ENCODE assay signal across 7 mouse cellular contexts in genomic region chr9:110476124-110477091, GRCm38 (mm10). TPM values are rescaled to one million over a fixed set of nuclear protein-coding genes. Genes with fewer than 3 reads are reported as not detected.
DNase-seq lines count a peak whose midpoint lies in the region; ATAC-seq lines count a peak whose summit lies in the region.

TSS of gene Klhl18 (minus strand) at chr9:110476694.
TSS of gene Kif9 (plus strand) at chr9:110476958.

- peak; percentile 99 for ATAC-seq in intestine, embryonic 16.5 days
- peak; percentile 99 for ATAC-seq in midbrain, embryonic 11.5 days (ENCODE audit: low FRiP score)

- peak within 1 kb of the TSS; percentile 93 for H3K27ac ChIP-seq in intestine, embryonic 16.5 days (ENCODE audit: low read length)
- H3K27ac ChIP-seq in midbrain, embryonic 11.5 days (ENCODE audit: low read depth, low read length) = peak within 1 kb of the TSS; percentile 56; the same call in 1 of the 2 replicates

- no peaks in the 10 kb centered on the region for H3K9me3 ChIP-seq in intestine, embryonic 16.5 days (ENCODE audit: control insufficient read depth, low read length)
- H3K9me3 ChIP-seq in midbrain, embryonic 11.5 days (ENCODE audit: control insufficient read depth, low read length) = no peaks in the 10 kb centered on the region

- peaks cover 10% of the 10 kb centered on the region for H3K4me1 ChIP-seq in intestine, embryonic 16.5 days (ENCODE audit: control insufficient read depth, insufficient read depth, low read length)
- H3K4me1 ChIP-seq in midbrain, embryonic 11.5 days (ENCODE audit: control insufficient read depth, insufficient read depth, low read length) = peaks cover 12% of the 10 kb centered on the region

- H3K4me3 ChIP-seq in intestine, embryonic 16.5 days (ENCODE audit: low read length) = peak within 1 kb of the TSS; percentile 81
- peak within 1 kb of the TSS; percentile 61 for H3K4me3 ChIP-seq in midbrain, embryonic 11.5 days (ENCODE audit: low read depth, low read length)

- H3K27me3 ChIP-seq in intestine, embryonic 16.5 days (replicated peaks; ENCODE audit: control insufficient read depth, insufficient read depth, low read length) = no peaks in the 10 kb centered on the region
- H3K27me3 ChIP-seq in midbrain, embryonic 11.5 days (ENCODE audit: control insufficient read depth, insufficient read depth, low read length) = no peaks in the 10 kb centered on the region

- WGBS in intestine, embryonic 16.5 days = under 1% methylated on average over 53 of the region's 53 CpGs
- WGBS in midbrain, embryonic 11.5 days = 1% methylated on average over 53 of the region's 53 CpGs

- peak; percentile 96 for DNase-seq in adrenal gland, adult 8-10 months
- peak; percentile 97 for DNase-seq in embryo, embryonic 9.5 days (ENCODE audit: extremely low spot score)
- peak; percentile 89 to 97 for DNase-seq in gastrocnemius, postnatal 4 days (ENCODE audit: low spot score in 2 of 2)
- peak; percentile 99 to 100 for DNase-seq in left cerebral cortex, postnatal 36 days (ENCODE audit: low spot score in 2 of 2)
- peak; percentile 99 for DNase-seq in midbrain, embryonic 11.5 days (ENCODE audit: low spot score, missing footprints)
- peak; percentile 94 for DNase-seq in skeletal muscle tissue, adult 2 months (ENCODE audit: low read depth, low spot score)

- 0 out of 2 replicates have a peak, but pooled peaks cover 3% of the 10 kb centered on the region for H3K36me3 ChIP-seq in intestine, embryonic 16.5 days (ENCODE audit: control insufficient read depth, insufficient read depth, low read length)
- no peaks in the 10 kb centered on the region for H3K36me3 ChIP-seq in midbrain, embryonic 11.5 days (ENCODE audit: control insufficient read depth, insufficient read depth, low read length)

- intact Hi-C loops in left cerebral cortex, postnatal 36 days (cut with DNase I) = loop anchor here (1.0 to 5.0 kb wide), 2 partner anchors 56 to 64 kb away; partner anchors contain the start of gene Setd2

- peak within 1 kb of the TSS; percentile 86 for H3K9ac ChIP-seq in intestine, embryonic 16.5 days (ENCODE audit: low read depth, low read length)
- peak within 1 kb of the TSS; percentile 86 for H3K9ac ChIP-seq in midbrain, embryonic 11.5 days (ENCODE audit: low read length)

- peak within 1 kb of the TSS; percentile 94 for H3K4me2 ChIP-seq in intestine, embryonic 16.5 days (ENCODE audit: low read depth, low read length)
- H3K4me2 ChIP-seq in midbrain, embryonic 11.5 days = peak within 1 kb of the TSS; percentile 81

RNA-seq across cellular contexts. Expression of gene Klhl18, which starts in this region (rescaled TPM):
- 10 to 100 TPM; 10.8 to 15.1 (median 12.6) TPM for total RNA-seq in adrenal gland, adult 8-10 months (2022)
- 10 to 100 TPM; 11.7 to 12.6 TPM for total RNA-seq in gastrocnemius, postnatal 4 days (2021)
- 8.7 and 8.8 TPM in 2 replicates for polyA plus RNA-seq in intestine, embryonic 16.5 days (2015; fragmentation: Nextera tagmentation; extraction: Ambion mirVana)
- 10 to 100 TPM; 26.9 to 28.6 TPM for total RNA-seq in left cerebral cortex, postnatal 36 days (2021)
- 8.5 and 8.6 TPM in 2 replicates for polyA plus RNA-seq in midbrain, embryonic 11.5 days (2014; fragmentation: Nextera tagmentation; extraction: Ambion mirVana)

RNA-seq across cellular contexts. Expression of gene Kif9, which starts in this region (rescaled TPM):
- total RNA-seq in adrenal gland, adult 8-10 months (2022) = 1 to 10 TPM; 1.4 to 3.6 (median 1.7) TPM
- total RNA-seq in gastrocnemius, postnatal 4 days (2021) = under 1 TPM; 0.29 to 0.52 TPM
- polyA plus RNA-seq in intestine, embryonic 16.5 days (2015; fragmentation: Nextera tagmentation; extraction: Ambion mirVana) = 0.53 and 0.78 TPM in 2 replicates
- total RNA-seq in left cerebral cortex, postnatal 36 days (2021) = 1 to 10 TPM; 3.2 to 3.9 TPM
- polyA plus RNA-seq in midbrain, embryonic 11.5 days (2014; fragmentation: Nextera tagmentation; extraction: Ambion mirVana) = 0.54 and 1.3 TPM in 2 replicates

Comparison
In these comparisons a context has a peak if more than half of its experiments do, and no peak if none do; other contexts are left out.
1. Peak in every context shown above with its lines: DNase-seq, ATAC-seq, H3K4me3 ChIP-seq and H3K27ac ChIP-seq.